ENCODE assay signal across 7 mouse cellular contexts in the genomic region with DNA sequence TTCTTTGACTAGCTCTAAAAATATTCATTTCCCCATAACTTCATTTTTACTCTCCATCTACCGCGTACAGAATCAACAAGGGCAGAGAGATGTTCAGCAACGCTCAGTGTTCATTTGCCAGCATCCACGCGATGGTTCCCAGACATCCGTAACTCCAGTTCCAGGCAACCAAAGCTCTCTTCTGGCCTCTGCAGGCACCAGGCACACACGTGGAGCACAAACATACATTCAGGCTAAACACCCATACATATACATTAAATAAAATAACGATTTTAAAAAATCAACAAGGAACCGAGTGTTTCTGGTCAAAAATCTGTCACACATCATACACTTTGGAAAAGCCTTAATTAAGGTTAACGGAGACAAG. TPM values are rescaled to one million over a fixed set of nuclear protein-coding genes. Genes with fewer than 3 reads are reported as not detected.
DNase-seq lines count a peak whose midpoint lies in the region; ATAC-seq and TF ChIP-seq lines count a peak whose summit lies in the region.

No protein-coding gene starts in this region.

- H3K9me3 ChIP-seq in megakaryocyte, embryonic 14.5 days, result peaks cover under 1% of the 10 kb centered on the region; the same call in 1 of the 2 replicates
- no peaks in the 10 kb centered on the region; the same call in 1 of the 2 replicates for H3K9me3 ChIP-seq in forebrain, embryonic 11.5 days (ENCODE audit: control insufficient read depth, low read length)
- no peaks in the 10 kb centered on the region for H3K9me3 ChIP-seq in limb, embryonic 15.5 days
- H3K9me3 ChIP-seq in stomach, postnatal 0 days (ENCODE audit: control insufficient read depth, low read length), result no peaks in the 10 kb centered on the region

- peak overlapping the region; percentile 83 for H3K4me2 ChIP-seq in forebrain, embryonic 11.5 days (ENCODE audit: low read depth, low read length, severe bottlenecking)
- peak overlapping the region; percentile 67 for H3K4me2 ChIP-seq in limb, embryonic 15.5 days
- H3K4me2 ChIP-seq in stomach, postnatal 0 days (replicated peaks; ENCODE audit: low read depth), result peak overlapping the region; percentile 79

- DNase-seq in forebrain, embryonic 11.5 days (ENCODE audit: low spot score), result no peak
- no peak for DNase-seq in stomach, postnatal 0 days (ENCODE audit: low spot score)
- DNase-seq in natural killer cell, adult 2 months (ENCODE audit: low spot score in 2 of 2), result no peak
- DNase-seq in spleen, postnatal 4 days (ENCODE audit: low spot score in 2 of 2), result no peak

- 16% methylated on average over 10 of the region's 10 CpGs for WGBS in forebrain, embryonic 11.5 days
- 17% methylated on average over 10 of the region's 10 CpGs for WGBS in limb, embryonic 15.5 days
- 13% methylated on average over 10 of the region's 10 CpGs for WGBS in stomach, postnatal 0 days

- ATAC-seq in megakaryocyte, adult 5-6 weeks (ENCODE audit: poor library complexity, severe bottlenecking), result no peak
- no peak for ATAC-seq in forebrain, embryonic 11.5 days (replicated peaks; ENCODE audit: low FRiP score)
- ATAC-seq in limb, embryonic 15.5 days (ENCODE audit: insufficient number of reproducible peaks, low FRiP score, low TSS enrichment, low read depth), result no peak
- ATAC-seq in stomach, postnatal 0 days (ENCODE audit: low FRiP score, low TSS enrichment), result no peak

- peaks cover 21% of the 10 kb centered on the region for H3K4me1 ChIP-seq in megakaryocyte, embryonic 14.5 days
- H3K4me1 ChIP-seq in forebrain, embryonic 11.5 days (replicated peaks; ENCODE audit: control insufficient read depth, insufficient read depth, low read length), result peaks cover 3% of the 10 kb centered on the region; the same call in 1 of the 2 replicates
- peaks cover 22% of the 10 kb centered on the region for H3K4me1 ChIP-seq in limb, embryonic 15.5 days
- H3K4me1 ChIP-seq in stomach, postnatal 0 days (replicated peaks; ENCODE audit: control insufficient read depth, insufficient read depth), result no peaks in the 10 kb centered on the region

- peak; percentile 21 for TF ChIP-seq CTCF in stomach, postnatal 0 days (IDR thresholded peaks at IDR 0.05; ENCODE audit: low read depth)

- no peak overlapping the region for H3K27ac ChIP-seq in forebrain, embryonic 11.5 days (ENCODE audit: low read depth, low read length)
- peak overlapping the region; percentile 85; the same call in 1 of the 2 replicates for H3K27ac ChIP-seq in limb, embryonic 15.5 days
- no peak overlapping the region; the same call in 1 of the 2 replicates for H3K27ac ChIP-seq in stomach, postnatal 0 days (replicated peaks)

- no peak for TF ChIP-seq EP300 in stomach, postnatal 0 days (optimal IDR thresholded peaks at IDR 0.05)

- H3K9ac ChIP-seq in forebrain, embryonic 11.5 days (ENCODE audit: low read length), result peak overlapping the region; percentile 84; the same call in 1 of the 2 replicates
- no peak overlapping the region for H3K9ac ChIP-seq in limb, embryonic 15.5 days
- H3K9ac ChIP-seq in stomach, postnatal 0 days (ENCODE audit: low read length), result no peak overlapping the region; the same call in 1 of the 2 replicates

- H3K4me3 ChIP-seq in megakaryocyte, embryonic 14.5 days (replicated peaks), result peak overlapping the region; percentile 97
- peak overlapping the region; percentile 74 for H3K4me3 ChIP-seq in forebrain, embryonic 11.5 days (ENCODE audit: low read depth, low read length)
- H3K4me3 ChIP-seq in limb, embryonic 15.5 days, result peak overlapping the region; percentile 71
- peak overlapping the region; percentile 72 for H3K4me3 ChIP-seq in stomach, postnatal 0 days (ENCODE audit: low read depth, low read length)

- H3K27me3 ChIP-seq in megakaryocyte, embryonic 14.5 days (replicated peaks), result no peaks in the 10 kb centered on the region
- H3K27me3 ChIP-seq in forebrain, embryonic 11.5 days (ENCODE audit: control insufficient read depth, insufficient read depth, low read length), result no peaks in the 10 kb centered on the region
- no peaks in the 10 kb centered on the region for H3K27me3 ChIP-seq in limb, embryonic 15.5 days
- no peaks in the 10 kb centered on the region for H3K27me3 ChIP-seq in stomach, postnatal 0 days (ENCODE audit: control insufficient read depth, insufficient read depth, low read length)

- H3K36me3 ChIP-seq in megakaryocyte, embryonic 14.5 days (replicated peaks; ENCODE audit: low read length), result no peaks in the 10 kb centered on the region
- no peaks in the 10 kb centered on the region for H3K36me3 ChIP-seq in forebrain, embryonic 11.5 days (ENCODE audit: control insufficient read depth, insufficient read depth, low read length)
- no peaks in the 10 kb centered on the region; the same call in 1 of the 2 replicates for H3K36me3 ChIP-seq in limb, embryonic 15.5 days
- H3K36me3 ChIP-seq in stomach, postnatal 0 days (ENCODE audit: control insufficient read depth, insufficient read depth, low read length), result no peaks in the 10 kb centered on the region

RNA-seq across cellular contexts. Expression of a gene that starts 1.1 kb away (rescaled TPM):
- polyA plus RNA-seq in megakaryocyte, embryonic 14.5 days (2012; ENCODE audit: insufficient read depth, low replicate concordance), result 5.8 and 22.9 TPM in 2 replicates
- 13.5 and 15.7 TPM in 2 replicates for total RNA-seq in megakaryocyte, adult 5-6 weeks (2015)
- total RNA-seq in megakaryocyte, adult 5-6 weeks (2017), result 13.2 and 21.6 TPM in 2 replicates
- 152 and 154 TPM in 2 replicates for polyA plus RNA-seq in forebrain, embryonic 11.5 days (2014; fragmentation: Nextera tagmentation; extraction: Ambion mirVana)
- 127 and 138 TPM in 2 replicates for polyA plus RNA-seq in limb, embryonic 15.5 days (2015; fragmentation: Nextera tagmentation; extraction: Ambion mirVana)
- polyA plus RNA-seq in stomach, postnatal 0 days (2015; fragmentation: Nextera tagmentation; extraction: Ambion mirVana), result 39.6 and 41.6 TPM in 2 replicates

RNA-seq across cellular contexts. Expression of a gene that starts 1.3 kb away (rescaled TPM):
- 0.38 TPM in 1 of 2 replicates, not detected in the other for polyA plus RNA-seq in megakaryocyte, embryonic 14.5 days (2012; ENCODE audit: insufficient read depth, low replicate concordance)
- 5.2 and 6.6 TPM in 2 replicates for total RNA-seq in megakaryocyte, adult 5-6 weeks (2015)
- 7.7 and 9.6 TPM in 2 replicates for total RNA-seq in megakaryocyte, adult 5-6 weeks (2017)
- polyA plus RNA-seq in forebrain, embryonic 11.5 days (2014; fragmentation: Nextera tagmentation; extraction: Ambion mirVana), result 10.9 and 14.6 TPM in 2 replicates
- polyA plus RNA-seq in limb, embryonic 15.5 days (2015; fragmentation: Nextera tagmentation; extraction: Ambion mirVana), result 22.3 and 23.5 TPM in 2 replicates
- 9.4 and 10.0 TPM in 2 replicates for polyA plus RNA-seq in stomach, postnatal 0 days (2015; fragmentation: Nextera tagmentation; extraction: Ambion mirVana)

RNA-seq across cellular contexts. Expression of a gene that starts 27.0 kb away (rescaled TPM):
- 43.5 and 51.0 TPM in 2 replicates for polyA plus RNA-seq in megakaryocyte, embryonic 14.5 days (2012; ENCODE audit: insufficient read depth, low replicate concordance)
- 23.4 and 23.8 TPM in 2 replicates for total RNA-seq in megakaryocyte, adult 5-6 weeks (2015)
- total RNA-seq in megakaryocyte, adult 5-6 weeks (2017), result 36.9 and 39.8 TPM in 2 replicates
- 41.3 and 41.4 TPM in 2 replicates for polyA plus RNA-seq in forebrain, embryonic 11.5 days (2014; fragmentation: Nextera tagmentation; extraction: Ambion mirVana)
- 53.4 and 59.3 TPM in 2 replicates for polyA plus RNA-seq in limb, embryonic 15.5 days (2015; fragmentation: Nextera tagmentation; extraction: Ambion mirVana)
- 31.2 and 32.9 TPM in 2 replicates for polyA plus RNA-seq in stomach, postnatal 0 days (2015; fragmentation: Nextera tagmentation; extraction: Ambion mirVana)
